Mouse (Mus musculus) lung, adult 2 months (tissue): ENCODE measurements around the gene Fam187b.

ENCODE experiments used
- CTCF ChIP-seq: fragments of 200-500 bp; IDR thresholded peaks from 2 replicates; pipeline ENCODE4 v1.5.1; 2011; ENCODE audit warnings: mild to moderate bottlenecking, low read length, control low read depth; ENCODE audit not compliant: insufficient read depth
- POLR2A ChIP-seq: fragments of 200-500 bp; IDR thresholded peaks from 2 replicates; pipeline ENCODE4 v1.6.1; 2011; ENCODE audit warnings: low read depth, mild to moderate bottlenecking, control low read depth, low read length, borderline replicate concordance; ENCODE audit errors: extremely low read depth

DNA sequence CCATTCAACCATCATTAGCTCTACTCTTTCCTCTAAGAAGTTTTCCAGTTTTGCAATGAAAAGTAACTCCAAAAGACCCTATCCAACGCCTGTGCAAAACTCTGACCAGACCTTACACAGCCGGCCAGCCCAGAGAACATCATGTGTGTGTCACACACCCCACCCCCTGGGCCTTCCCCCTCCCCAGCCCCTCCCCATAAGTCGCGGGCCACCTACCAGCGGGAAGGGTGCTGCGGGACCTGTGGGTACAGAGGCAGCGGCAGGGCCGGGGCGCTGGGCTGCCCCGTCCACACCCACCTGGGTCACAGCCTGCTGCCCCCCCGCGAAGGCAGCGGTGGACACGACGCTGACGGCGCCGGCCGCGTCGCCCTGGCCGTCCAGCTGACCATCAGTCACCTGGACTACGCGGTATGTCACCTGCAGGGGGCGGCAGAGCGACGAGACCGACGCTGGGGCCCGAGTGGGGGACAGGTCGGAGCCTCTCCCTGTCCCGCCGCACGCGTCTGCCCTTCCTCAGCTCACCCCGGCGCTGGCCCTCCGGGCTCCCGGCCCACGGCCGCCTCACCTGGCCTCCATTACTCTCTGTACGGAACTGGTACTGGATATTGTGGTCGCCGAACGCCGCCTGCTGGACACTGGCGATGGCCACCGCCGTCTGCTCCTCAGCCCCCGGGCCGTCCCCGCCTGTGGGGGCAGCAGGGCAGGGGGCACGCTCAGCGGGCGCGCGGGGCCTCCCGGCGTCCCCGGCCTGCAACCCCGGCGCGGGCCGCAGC lies 17.8 kb upstream of the Fam187b start:
- TF ChIP-seq CTCF (peak; percentile 41), POLR2A (peak; percentile 70; the same call in 1 of the 2 replicates)
